Mouse (Mus musculus) C2C12 (cell line): ENCODE measurements around the gene Pbp2.

Experiments used
- CEBPB ChIP-seq: IDR thresholded peaks from one replicate; pipeline ENCODE4 v1.6.1; 2011; ENCODE audit warnings: low read depth, mild to moderate bottlenecking, control low read depth, moderate library complexity
- CTCF ChIP-seq: IDR thresholded peaks from one replicate; pipeline ENCODE4 v1.5.1; 2011; ENCODE audit not compliant: control insufficient read depth, insufficient read depth, insufficient read length
- MAX ChIP-seq: IDR thresholded peaks from one replicate; pipeline ENCODE4 v1.6.1; 2011; ENCODE audit warnings: mild to moderate bottlenecking, control low read depth
- MYOD1 ChIP-seq: IDR thresholded peaks from one replicate; pipeline ENCODE4 v1.6.1; 2011; ENCODE audit warnings: low read depth; ENCODE audit not compliant: control insufficient read depth, insufficient read length

DNA sequence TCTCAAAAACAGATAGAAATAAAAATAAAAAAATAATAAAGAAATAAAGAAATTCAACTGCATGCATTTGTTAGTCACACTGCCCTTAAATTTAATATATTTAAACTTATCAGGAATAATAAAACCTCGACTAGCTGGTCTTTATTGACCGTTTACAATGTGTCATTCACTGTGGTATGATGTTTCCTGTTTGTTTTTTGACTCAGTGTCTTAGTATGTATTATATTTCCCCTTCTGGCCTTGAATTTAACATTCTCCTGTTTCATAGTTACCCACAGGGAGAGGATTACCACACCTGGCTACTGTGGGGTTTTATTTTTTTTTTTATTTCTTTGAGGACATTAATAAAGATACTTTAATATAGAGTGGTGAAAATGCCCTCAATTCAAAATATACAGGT lies 47.6 kb downstream of the Pbp2 start:
- TF ChIP-seq CTCF (no peak), MAX (no peak), MYOD1 (no peak), CEBPB (no peak)
